Mouse (Mus musculus) brain, embryonic 14.5 days (tissue): ENCODE data around the gene Isl2.

Source experiments
- CTCF ChIP-seq: fragments of 200-500 bp; IDR thresholded peaks from 2 replicates; pipeline ENCODE4 v1.5.1; 2012; ENCODE audit warnings: inconsistent platforms, mild to moderate bottlenecking, moderate library complexity, borderline replicate concordance; ENCODE audit not compliant: insufficient read depth, insufficient read length; ENCODE audit errors: extremely low read depth
- POLR2A ChIP-seq: fragments of 200-500 bp; IDR thresholded peaks from 2 replicates; pipeline ENCODE4 v1.6.1; 2012; ENCODE audit warnings: mild to moderate bottlenecking, inconsistent platforms, borderline replicate concordance; ENCODE audit not compliant: poor library complexity, insufficient read depth, insufficient read length, severe bottlenecking; ENCODE audit errors: extremely low read depth

DNA sequence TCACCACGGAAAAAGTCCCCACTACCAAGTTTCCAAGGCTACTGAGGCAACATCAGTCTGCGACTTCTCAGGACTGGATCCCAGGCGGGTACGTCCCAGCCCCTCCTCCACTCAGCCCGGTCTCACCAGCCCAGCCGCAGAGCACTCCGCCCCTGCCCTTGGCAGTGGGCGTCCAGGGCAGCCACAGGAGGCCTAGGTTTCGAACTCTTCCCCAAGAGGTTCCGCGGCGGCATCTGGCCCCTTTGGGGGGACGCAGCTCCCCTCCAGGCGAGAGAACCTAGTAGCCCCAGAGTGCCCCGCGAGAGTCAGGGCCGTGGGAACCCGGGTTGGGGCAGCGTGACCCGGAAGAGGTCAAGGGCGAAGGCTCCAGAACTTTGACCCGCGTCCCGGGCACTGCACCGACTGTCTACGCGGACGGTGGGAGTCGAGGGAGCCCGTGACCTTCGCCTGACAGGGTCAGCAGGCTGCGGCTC is 26.9 kb upstream of the Isl2 start:
- TF ChIP-seq CTCF, result no peak
- TF ChIP-seq POLR2A, result no peak
